Mouse (Mus musculus) neural tube, embryonic 10.5 days (tissue): ENCODE measurements around the gene Bmpr1b.

Experiments used
- DNase-seq: peaks from one replicate; pipeline ENCODE4 v3.0.0-alpha.2; 2017; ENCODE audit warnings: low spot score; ENCODE audit errors: extremely low spot score

Bmpr1b gene

DNA sequence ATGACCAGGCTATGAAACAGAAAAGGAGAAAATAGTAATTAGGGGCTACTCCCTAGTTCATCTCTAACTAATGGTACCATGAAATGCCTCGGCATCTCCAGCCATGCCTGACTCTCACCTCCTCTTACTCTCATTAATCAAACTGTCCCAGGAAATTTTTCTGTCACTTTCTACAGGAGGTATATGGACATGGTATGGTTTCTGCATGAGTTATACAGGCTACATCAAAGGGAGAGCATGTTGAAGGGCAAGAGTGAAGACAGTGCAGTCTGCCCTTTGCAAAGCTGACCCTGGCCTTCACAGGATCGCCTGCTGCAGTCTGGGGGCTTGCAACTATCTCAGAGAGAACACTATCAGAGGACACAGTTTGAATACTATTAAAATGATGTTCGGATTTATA is 254.6 kb downstream of the Bmpr1b start:
- DNase-seq, result no peak

DNA sequence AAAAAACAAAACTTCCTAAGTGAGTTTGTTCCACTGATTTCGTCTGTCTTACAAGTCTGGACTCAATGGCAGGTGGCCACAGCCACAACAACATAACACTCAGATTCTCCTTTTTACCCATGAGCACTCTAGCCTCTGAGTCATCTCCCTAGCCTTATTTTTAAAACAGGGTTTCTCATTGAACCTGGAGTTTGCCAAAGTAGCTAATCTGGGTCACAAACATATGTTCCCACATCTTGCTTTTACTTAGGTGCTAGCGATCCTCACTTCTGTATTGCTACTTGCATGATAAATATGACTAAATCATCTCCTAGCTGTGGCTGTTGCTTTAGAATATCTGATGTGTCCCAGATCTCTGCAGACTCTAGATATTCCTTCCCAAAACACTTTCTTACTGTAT is 260.1 kb downstream of the Bmpr1b start:
- no peak for DNase-seq

DNA sequence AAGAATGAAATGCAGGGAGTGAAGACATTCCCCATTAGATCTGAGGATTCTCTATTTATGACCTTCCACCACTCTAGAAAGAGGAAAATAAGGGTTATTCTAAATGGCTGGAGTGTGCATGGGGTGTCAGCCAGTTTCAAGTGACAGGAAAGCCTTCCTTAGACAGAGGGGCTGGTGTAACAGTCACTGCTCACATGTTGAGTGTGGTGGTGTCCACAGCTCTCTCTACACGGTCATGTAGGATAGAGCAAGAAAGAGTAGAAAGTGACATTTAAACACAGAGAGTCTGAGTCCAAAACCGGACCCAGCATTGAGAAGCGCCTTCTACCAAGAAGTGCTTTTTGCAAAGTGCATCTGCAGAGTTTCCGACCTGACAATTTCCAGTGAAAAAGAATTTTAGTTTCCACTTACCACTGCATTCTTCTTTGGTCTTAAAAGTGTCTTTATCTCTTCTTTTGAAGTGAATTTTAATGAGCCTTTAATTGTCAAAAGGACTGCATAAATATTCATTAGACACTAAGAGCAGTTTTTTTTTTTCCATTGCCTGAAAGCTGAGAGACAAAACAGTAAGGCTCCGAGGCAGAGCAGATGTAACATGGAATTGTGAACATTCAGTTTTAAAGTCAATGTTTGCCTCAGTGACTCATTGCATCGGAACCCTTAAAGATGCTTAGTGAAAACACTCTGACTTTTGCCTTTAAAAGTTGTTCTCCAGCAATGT is 263.2 kb downstream of the Bmpr1b start:
- no peak for DNase-seq

DNA sequence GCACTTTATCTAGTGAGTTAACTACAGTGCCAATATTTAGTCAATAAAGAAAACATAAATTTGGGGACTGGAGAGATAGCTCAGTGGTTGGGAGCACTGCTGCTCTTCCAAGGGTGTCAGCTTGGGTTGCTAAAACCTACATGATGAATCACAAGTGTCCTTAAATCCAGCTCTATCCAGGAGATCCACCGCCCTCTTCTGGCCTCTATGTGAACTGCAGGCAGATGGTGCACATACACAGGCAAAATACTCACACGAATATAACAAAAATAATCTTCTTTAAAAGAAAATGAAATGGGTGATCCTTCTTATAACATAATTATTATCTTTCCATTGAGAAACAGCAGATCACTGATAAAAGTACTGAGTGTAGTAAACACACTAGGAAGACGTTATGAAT is 268.9 kb downstream of the Bmpr1b start:
- DNase-seq, result no peak

DNA sequence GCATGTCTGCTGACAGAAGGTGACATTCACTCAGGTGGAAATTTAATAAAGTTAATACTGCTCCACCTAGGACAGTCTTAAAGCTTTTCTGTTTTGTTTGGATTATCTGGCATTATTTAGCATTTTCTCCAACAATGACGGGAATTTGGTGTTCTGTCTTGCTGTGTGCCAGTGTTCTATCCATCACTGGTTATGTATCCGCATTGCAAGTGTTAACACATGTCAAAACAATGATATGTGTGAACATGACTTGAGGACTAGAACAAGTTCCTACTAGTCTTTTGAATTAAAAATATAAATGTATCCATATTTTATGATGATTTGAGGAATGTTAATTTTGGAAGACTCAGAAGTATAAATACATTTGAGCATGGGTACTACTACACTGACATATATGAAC is 269.7 kb downstream of the Bmpr1b start:
- DNase-seq, result no peak

DNA sequence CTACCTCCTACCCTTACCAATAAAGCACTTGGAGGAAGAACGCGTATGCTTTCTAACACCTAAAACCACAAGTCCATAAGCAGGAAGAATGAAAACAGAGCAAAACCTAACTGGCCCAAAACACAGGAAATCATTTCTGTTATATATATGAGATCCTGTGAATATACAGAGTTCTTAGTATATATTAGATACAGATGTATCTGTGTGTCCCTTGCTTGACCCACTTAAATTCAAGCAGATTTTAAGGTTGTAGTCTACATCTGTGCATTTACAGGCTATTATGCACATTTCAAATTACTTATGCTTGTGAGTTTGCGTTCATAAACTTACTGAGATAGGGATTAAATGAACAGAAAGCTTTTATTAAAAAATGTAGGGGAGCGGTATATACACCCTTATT is 271.5 kb downstream of the Bmpr1b start:
- no peak for DNase-seq

DNA sequence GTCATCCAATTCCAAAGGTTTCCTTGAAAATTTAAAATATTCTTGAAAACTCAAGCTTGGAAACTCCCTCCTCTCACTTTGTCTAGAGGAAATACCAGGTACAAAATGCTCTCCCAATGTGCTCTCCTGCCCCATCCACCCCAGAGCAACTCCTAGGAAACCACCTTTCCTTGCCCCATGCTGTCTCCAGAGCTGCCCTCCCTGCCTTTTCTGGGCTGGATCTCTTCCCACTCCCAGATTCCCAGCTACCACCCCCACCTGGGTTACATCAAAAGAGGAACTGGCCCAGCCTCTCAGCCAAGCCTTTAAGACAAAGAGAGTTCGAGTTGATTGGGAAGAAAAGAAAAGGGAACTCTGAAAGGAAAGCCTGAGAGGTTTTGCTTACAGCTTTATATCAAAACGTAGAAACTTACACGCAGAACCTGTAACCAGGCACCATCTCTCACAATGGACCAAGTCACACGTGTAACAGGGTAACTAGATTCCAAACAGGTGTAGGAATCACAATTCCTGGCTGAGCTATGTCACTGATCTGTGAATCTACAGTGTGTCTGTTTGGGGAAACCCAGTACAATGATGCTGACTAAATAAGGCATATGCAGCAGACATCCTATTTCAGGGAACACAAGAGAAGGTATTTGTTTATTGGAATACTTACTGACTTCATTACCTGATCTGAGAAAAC is 272.2 kb downstream of the Bmpr1b start:
- DNase-seq, result no peak

DNA sequence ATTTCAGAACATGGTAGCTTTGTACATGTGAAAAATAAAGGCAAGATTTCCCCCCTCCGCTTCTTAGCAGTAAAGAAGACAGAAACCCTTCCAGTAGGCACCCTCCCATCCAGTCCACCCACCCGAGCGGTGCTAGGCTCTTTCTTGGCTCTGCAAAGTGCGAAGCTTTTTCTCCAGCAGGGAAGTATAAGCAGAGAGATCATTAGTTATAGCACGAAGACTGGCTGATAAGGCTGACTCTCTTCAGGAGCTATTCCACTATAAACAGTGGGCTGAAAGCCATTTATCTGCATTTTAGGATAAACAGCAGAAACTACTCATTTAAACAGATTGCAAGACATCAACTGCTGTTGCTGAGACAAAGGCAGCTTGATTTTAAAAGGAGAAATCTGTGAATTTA is 274.1 kb downstream of the Bmpr1b start:
- no peak for DNase-seq

DNA sequence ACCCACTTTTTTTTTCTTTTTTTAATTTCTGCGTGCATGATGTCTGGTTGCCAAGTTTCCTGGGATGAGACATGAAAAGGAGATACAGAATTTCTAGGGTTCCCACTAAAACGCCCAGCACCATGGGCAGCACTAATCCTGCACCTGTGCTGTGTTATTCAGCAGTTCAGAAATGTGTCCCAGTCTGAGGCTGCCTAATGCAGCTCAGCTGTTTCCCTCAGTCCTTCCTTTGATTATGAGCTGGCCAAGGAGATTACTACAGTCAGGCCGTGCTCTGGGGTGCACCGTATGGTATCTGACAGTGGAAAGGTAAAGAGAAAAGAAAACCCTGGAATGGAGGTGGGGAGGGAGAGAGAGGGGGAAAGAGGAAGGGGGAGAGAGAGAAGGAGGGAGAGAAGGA is 278.6 kb downstream of the Bmpr1b start:
- DNase-seq, result no peak

DNA sequence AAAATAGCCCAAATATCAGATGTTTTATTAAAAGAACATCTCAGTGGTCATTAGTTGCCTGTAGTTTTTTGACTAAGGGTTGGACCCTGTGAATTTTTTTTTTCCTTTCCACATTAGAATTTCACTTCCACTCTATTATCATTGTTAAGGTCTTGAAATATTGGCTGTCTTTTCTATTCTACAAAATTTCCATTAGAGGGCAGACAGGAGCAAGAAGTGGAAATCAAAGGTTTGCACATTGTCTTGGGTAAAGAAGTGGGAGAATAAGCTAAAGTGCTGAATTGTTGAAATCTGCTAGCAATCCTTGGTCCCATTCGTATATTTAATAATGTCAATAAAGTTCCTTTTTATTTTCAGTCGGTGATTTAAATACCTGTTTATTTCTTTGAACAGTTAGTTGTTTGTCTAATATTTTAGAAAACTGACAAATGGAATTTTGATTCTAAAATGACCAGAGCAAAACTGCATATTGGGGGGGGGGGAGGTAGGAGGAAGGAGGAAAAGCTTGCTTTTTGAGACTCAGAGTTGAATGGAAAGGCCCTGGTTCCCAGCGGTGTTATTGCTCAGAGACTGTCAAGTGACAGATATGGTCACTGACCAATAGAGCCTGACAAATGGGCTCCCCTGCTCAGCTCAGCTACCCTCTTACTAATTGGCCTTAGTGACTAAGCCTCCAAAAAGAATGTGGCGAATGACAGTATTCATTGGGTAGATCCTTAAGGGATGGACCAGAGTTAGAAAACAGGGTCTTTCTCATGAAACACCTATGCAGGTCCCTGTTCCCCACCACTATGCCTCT is 281.6 kb downstream of the Bmpr1b start:
- DNase-seq, result no peak

DNA sequence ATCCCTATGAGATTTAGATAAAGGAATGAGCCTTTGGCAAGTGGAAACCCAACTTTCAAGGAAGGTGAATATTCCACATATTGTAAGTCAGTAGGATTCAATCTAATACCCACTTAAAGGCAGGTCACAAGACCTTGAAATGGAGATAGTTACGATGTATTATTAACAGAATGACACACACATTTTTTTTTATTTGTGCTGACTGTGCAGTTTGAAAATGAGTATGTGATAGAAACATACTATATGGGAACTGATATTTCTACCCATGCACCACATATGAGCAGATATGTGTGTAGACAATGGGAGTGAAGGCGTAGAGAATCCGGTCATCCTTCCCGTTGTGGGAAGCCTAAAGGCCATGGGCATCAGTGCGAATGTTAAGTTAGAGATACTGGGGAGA is 285.0 kb downstream of the Bmpr1b start:
- DNase-seq, result no peak

DNA sequence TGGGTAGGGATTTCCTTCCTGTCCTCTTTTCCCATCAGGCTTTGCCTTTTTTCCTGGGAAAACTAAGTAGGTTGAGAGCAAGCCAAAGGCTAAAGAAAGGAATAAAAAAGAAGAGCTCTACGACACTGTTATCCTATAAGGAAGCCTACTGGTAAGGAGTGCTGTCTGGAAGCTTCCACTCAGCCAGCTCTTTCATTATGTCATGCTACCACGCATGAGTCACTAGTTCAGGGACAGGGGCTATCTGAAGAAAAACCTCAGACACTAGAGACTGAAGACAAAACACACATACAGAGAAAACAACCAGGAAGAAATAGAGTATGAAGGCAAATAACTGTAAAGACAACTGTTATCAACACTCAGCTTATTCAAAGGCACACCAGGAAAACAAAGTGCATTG is 286.7 kb downstream of the Bmpr1b start:
- no peak for DNase-seq

DNA sequence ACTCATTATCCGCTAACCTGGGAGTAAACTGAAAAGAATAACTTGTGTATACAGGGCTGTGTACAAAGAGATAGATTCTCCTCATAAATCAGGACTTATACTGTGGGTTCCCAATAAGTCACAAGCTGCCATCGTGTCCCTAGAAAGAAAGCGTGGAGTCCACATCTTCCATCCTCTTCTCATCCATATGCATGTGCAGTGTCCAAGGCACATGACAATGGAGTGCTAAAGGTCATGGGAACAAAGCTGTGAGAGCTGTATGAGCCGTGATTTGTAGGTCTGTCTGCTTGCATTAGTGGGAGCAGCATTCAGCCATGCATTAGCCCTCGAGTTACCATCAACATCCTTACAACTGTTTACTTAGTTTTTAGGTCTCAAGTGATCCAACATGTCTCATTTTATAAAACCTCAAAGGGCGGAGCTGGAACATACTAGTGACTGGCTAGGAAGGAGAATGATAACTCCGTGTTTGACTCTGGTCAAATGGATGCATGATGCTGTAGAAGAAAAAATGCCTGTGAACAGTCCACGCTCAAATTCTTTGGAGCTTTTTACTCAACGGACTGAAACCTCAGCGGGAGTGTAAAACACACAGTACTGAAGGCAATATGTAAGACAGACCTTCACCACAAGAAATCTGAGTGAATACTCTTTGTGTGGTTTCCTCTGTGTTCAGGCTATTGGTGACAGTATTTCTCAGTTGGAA is 296.7 kb downstream of the Bmpr1b start:
- DNase-seq, result peak; percentile 30

DNA sequence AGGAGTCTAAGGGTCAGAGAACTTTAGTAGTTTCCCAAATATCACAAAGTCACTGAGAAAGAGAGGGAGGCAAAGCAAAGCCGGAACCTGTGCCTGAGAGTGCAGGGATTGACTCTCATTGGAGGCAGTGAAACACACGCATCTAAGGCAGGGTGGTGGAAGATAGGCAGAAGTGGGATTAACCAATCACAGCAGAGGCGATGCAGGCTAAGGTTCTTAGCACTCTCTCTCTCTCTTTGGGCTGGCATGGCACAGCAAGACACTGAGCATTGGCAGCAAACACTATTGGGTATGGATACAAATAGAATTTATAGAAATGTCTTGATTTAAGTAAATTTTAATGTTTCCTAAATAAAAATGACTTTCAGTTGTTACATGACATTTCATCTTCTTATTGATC is 297.4 kb downstream of the Bmpr1b start:
- DNase-seq, result no peak

DNA sequence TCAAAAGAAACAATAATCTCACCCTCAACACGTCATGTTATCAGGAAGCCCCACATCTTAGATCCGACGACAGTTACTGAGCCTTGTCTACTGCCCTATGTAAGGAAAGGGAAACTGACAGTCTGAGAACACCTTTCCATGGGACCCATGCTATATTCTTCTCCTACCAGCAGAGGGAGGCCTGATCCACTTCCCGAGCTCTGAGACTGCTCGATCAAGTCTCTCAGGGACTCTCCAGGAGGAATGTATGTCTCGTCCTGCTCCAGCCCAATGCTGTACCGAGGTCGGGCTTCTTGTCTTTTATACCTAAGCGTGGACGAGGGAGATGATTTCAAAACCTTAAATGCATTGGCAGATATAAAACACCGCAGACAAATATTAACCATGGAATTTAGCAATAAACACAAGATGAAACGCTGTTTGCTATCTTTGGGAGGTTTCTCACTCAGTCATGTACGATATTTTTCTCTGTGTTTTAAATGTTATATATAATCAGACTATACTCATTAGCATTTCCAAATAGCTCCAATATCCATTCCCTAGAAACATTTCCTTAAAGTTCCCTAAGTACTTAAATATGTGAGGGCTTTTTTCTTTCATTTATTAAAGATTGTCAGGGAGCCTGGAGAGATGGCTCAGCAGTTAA is 306.3 kb downstream of the Bmpr1b start:
- DNase-seq, result peak; percentile 57

DNA sequence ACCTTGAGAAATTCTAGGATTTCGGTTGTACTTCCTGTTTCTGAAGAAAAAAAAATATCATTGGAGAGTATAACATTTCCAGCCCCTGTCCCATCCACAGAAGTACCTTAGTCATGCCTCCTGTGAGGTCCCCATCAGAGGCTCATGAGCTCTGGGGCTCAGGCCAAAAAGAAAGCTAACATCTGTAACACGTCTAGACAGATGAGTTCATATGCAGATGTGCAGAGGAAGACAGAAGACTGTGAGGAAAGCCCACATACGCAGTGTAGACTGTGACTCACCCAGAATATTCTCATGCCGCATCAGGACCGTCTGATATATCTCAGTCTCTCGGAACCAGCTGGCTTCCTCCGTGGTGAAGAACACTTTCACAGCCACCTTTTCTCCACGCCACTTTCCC is 312.1 kb downstream of the Bmpr1b start:
- no peak for DNase-seq

DNA sequence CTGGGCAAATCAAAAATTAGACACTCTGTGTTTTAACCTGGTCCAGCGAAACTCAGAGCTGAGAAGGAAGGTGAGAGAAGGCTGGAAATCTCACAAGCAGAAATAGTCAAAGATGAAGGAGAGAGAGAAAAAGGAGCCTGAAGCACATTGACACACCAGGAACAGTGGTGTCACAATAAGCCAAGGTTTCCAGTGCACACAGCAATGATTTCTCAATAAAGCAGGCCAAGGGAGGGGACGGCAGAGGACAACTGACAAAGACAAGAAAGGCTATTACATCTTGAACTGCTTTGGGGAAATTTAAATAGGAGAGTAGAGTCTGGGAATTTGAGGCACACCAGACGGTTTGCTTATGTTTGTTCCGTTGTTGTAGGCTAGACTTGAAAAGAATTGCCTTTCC is 314.9 kb downstream of the Bmpr1b start:
- DNase-seq, result no peak

DNA sequence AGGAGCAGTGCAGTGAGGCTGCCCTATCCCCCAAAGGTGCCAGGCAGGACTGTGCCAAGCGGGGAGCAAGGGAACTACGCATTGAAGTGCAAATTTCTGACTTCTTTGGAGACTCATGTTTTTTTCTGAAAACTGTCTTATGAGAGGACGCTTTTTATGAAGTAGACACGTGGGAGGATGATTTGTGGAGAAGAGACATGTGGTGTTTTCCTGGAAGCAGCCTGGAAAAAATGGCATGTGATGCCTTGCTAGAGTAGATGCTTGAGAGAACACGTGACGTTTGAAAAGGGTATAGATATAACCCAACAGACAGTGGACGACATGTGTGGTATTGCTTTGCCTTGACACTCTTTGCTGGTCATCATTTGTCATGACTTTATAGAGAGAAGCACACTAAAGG is 319.1 kb downstream of the Bmpr1b start:
- no peak for DNase-seq

DNA sequence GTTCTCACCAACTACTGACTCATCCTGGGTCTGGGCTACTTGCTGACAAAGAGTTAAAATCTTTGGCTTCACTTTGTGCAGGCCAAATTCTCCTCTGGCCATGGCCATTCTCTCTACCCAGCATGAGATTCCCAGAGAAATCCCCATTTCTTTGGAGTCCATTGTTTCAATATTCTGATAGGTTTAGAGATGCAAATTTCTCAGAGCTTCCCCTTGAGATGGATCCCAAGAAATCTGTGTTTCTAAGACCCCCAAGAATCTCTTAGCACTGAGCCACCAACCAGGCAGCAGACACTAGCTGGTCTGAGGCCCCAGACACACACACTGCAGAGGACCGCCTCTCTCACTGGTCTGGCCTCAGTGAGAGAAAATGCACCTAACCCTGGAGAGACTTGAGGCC is 320.0 kb downstream of the Bmpr1b start:
- no peak for DNase-seq

DNA sequence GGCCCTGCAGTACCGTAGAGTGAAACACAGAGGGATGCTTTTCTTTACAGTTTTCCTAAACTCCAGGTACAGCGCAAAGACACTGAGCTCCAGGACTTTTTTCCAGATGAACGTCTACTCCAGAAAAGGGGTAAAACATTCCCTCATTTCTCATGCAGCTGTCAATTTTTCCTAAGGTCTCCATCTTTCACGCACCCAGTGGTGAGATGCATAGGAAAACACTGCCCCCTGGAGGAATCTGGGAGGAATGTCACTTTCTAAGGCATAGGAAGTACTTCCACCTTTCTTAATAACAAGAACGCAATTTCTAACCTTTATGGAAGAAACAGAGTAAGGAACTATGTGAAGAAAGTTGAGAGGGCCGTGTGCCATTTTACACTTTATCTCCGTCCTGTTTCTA is 330.4 kb downstream of the Bmpr1b start:
- DNase-seq, result peak; percentile 26

DNA sequence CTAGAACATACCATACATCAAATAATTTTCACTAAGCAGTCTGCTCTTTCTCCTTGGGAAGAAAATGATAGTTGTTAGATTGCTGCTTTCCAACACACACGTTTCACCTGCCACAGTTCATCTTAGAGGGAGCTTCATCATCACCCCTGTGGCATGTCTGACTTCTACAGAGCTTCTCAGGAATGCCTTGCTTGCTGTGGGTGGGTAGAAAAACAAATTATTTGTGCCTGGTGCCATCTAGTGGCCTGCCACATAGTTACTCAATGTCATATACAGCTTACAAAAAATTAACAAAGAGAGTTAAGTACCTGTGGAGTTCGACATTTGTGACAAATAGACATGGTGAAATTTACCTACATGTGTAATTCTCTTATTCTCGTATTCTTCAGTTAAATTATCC is 338.1 kb downstream of the Bmpr1b start:
- DNase-seq, result peak; percentile 49
